Mouse (Mus musculus) lung, postnatal 4 days (tissue): ENCODE results near the gene Slc25a3.
A peak's percentile ranks its signal among the peaks of the same experiment; 100 is the strongest.

Experiments
- DNase-seq, 2 experiments: peaks; one replicate each; pipeline ENCODE4 v3.0.0; 2021

Gene Slc25a3

GRCm38 (mm10) chr10:91141564-91141963 lies 17.7 kb upstream of the Slc25a3 start:
- DNase-seq, result no peak

GRCm38 (mm10) chr10:91139148-91139766 lies 15.4 kb upstream of the Slc25a3 start:
- no peak for DNase-seq

DNA sequence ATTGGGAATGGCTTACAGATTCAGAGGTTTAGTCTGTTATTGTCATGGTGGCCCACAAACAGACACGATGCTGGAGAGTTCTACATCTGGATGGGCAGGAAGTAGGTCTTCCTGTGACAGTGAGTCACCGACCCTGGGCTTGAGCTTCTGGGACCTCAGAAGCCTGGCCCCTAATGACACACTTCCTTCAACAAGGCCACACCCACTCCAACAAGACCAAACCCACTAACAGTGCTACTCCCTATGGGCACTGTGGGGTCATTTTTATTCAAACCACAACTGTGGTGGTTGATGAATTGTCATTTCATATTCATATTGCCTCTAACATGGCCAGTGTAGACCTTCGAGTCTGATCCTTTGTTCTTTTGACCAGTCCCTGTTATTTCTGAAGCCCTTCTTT lies 14.5 kb upstream of the Slc25a3 start:
- DNase-seq, result peak; percentile 31 to 44

DNA sequence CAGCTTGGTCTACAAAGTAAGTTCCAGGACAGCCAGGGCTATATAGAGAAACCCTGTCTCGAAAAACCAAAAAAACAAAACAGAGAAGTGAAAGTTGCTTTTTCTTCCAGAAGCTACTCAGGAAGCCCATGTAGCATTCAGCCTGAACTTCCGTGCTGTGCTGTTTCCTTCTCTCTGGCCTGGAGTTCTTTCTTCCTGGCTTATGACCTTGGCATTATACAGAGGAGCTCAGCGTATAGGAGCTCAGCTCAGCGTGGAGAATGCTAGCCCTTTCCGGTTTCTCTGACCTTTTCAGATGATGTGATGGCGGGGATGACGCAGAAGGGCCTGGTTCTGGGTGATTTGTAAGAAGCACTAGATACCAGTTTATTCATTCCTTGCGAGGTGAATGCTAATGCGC lies 13.5 kb upstream of the Slc25a3 start:
- DNase-seq, result no peak

GRCm38 (mm10) chr10:91135302-91135972 lies 11.6 kb upstream of the Slc25a3 start:
- no peak for DNase-seq

- DNase-seq, result no peak
Measured at GRCm38 (mm10) chr10:91131565-91131964, 7.7 kb upstream of the Slc25a3 start.

- DNase-seq, result no peak
Measured at GRCm38 (mm10) chr10:91130792-91131191, 6.9 kb upstream of the Slc25a3 start.

- no peak for DNase-seq
Measured at GRCm38 (mm10) chr10:91128551-91129160, 4.8 kb upstream of the Slc25a3 start.

DNA sequence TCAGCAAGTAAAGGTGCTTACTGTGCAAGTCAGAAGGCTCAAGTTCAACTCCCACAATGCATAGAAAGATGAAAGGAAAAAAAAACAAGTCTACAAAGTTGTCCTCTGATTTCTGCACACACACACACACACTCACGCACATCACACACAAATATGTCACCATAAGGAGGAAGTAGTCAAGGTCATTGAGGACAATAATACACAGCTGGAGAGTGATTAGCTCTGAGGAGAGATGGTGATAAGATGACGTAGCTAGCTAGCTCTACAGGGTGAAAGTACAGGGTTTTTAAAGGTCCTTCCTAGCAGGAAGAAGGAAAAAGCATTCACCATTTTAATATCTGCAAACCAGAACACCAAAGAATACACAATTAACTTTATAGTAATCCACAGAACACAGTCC lies 3.5 kb upstream of the Slc25a3 start:
- DNase-seq, result no peak

GRCm38 (mm10) chr10:91126618-91127355 lies 2.9 kb upstream of the Slc25a3 start:
- no peak for DNase-seq

DNA sequence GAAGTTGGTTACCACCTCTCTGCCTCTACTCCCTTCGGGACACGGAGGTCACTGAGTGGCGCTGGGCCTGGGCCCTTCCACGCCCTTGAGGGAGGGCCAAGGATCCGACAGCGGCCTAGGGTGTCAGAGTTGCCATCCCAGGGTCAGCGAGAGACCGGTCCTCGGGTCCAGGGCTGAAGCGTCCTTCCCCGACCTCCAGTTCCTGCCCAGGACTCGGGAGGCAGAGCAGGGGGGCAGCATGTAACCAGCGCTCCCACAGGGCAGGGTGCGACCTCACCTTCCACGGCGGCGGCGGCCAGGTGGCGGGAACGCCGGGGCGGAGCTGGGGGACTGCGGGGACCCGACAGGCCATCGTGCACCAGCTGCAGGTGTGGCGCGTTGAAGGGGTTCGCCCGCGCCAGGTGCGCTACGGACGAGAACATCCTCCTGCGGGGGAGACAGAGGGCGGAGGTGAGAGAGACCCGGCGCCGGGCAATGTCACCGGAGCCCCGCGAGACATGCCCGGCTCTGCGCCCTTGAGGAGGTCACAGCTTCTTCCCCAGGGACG lies 505 bp downstream of the Slc25a3 start:
- DNase-seq, result peak in 1 of 2 experiments; percentile 58

GRCm38 (mm10) chr10:91122646-91123045 lies 1.2 kb downstream of the Slc25a3 start:
- no peak for DNase-seq

DNA sequence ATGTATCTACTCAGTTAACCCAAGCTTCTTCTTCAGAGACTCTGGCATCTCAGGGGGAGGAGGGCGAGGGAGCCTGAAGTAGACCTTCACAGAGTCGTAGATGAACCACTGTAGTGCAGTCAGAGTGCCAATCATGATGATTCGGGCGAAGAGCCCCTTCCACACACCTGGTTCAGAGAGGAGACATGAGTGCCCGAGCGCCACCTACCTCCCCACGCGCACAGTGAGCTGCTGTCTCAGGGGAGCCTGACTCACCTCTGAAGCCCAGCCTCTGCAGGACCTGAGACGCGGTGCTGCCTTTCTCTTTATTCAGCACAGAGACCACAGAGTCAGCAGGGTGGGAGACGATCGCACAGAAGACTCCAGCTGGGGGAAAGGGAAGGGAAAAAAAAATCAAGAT lies 6.9 kb downstream of the Slc25a3 start:
- no peak for DNase-seq

GRCm38 (mm10) chr10:91109841-91110240 lies 14.0 kb downstream of the Slc25a3 start:
- no peak for DNase-seq

DNA sequence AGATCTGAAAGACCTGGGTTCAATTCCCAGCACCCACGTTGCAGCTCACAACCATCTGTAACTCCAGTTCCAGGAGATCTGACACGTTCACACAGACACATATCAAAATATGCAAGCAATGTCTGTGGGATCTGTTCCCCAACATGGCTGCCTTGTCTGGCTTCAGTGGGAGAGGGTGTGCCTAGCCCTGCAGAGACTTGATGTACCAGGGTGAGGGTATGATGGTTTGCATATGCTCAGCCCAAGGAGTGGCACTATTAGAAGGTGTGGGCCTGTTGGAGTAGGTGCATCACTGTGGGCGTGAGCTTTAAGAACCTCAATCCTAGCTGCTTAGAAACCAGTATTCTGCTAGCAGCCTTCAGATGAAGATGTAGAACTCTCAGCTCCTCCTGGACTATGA lies 17.9 kb downstream of the Slc25a3 start:
- DNase-seq, result no peak

- no peak for DNase-seq
Measured at GRCm38 (mm10) chr10:91102799-91103590, 20.9 kb downstream of the Slc25a3 start.

GRCm38 (mm10) chr10:91101936-91102335 lies 21.9 kb downstream of the Slc25a3 start:
- no peak for DNase-seq

DNA sequence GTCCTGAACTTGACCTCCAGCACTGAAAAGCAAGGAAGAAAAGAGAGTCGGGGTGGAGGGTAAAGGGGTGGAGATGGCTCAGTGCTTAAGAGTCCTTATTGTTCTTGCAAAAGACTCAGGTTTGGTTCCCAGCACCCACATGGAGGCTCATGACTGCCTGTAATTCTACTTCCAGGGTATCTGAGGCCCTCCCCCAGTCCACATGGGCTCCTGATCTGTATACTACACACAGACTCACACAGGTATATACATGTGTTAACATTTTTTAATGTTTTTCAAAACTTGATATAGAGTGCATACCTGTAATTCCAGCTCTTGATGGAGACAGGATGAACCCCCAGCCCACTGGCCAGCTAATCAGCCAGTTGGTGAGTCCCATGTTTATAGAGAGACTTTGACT lies 23.8 kb downstream of the Slc25a3 start:
- no peak for DNase-seq

DNA sequence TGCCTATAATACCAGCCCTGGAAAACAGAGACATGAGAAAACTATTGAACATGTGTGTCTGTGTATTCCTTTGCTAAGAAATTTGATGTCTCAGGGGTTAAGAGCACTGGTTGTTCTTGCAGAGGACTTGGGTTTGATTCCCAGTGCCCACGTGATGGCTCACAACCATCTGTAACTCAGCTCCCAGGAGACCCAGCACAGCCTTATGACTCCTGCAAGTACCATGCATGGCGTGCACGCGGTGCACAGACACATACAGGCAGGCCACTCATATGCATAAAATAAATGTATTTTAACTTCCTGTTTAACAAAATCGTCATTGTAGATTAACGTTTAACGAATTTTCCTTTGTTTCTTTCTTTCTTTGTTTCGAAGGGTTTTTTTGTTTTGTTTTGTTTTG lies 25.8 kb downstream of the Slc25a3 start:
- no peak for DNase-seq

GRCm38 (mm10) chr10:91094251-91095104 lies 29.4 kb downstream of the Slc25a3 start:
- DNase-seq, result no peak

DNA sequence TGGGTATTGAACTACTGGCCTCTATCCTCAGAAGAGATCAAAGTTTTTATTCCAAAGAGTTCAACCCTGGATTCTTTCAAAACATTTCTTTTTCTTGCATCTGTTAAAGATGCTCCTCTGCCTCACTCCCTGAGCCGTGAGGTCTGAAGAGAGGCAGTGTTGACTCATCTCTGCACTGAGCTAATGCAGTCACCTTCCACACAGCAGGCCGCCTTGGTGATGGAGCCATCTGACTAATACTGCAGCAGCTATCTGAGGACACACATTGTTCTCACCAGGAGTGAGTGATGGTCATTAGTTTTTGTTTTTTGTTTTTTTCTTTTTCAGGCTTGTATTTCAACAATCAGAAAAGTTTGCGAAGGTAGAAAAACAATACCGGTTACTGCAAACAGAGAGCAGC lies 31.0 kb downstream of the Slc25a3 start:
- DNase-seq, result no peak
